Mouse (Mus musculus) gastrocnemius, adult 18-20 months (tissue): ENCODE results near the gene Cpvl. TPM values are rescaled to one million over a fixed set of nuclear protein-coding genes. Genes with fewer than 3 reads are reported as not detected.

ENCODE experiments used
- total RNA-seq, 2 experiments: library from RNA; stranded (reverse); gene quantifications; 2 replicates each; pipeline ENCODE4 v1.2.3; 2021

Cpvl gene
- total RNA-seq, 2 experiments from 2014 or later: not detected

Other genes starting within 250 kb of the Cpvl start
- gene Tril, start 157.8 kb downstream of the Cpvl start, total RNA-seq: 1 to 10 TPM; 1.7 to 2.0 TPM
- under 1 TPM; 0.69 to 0.73 TPM for gene Chn2, start 60.9 kb upstream of the Cpvl start, total RNA-seq